Mouse (Mus musculus) left cerebral cortex, postnatal 14 days (tissue): ENCODE measurements around the gene Ptch2. TPM values are rescaled to one million over a fixed set of nuclear protein-coding genes. Genes with fewer than 3 reads are reported as not detected.

Experiments used
- DNase-seq, 2 experiments: peaks; one replicate each; pipeline ENCODE4 v3.0.0; 2021 to 2022; ENCODE audit warnings: low spot score in 2 of 2, mixed read lengths in 1 of 2
- intact Hi-C: fragments of 180-260 bp; cut with DNase I; formaldehyde crosslinking; loops from one replicate; pipeline ENCODE4 v1.15.1; 2025
- total RNA-seq, 2 experiments: library from RNA; stranded (reverse); gene quantifications; 2 replicates each; pipeline ENCODE4 v1.2.3; 2021

Ptch2 gene
- total RNA-seq, 2 experiments from 2014 or later = 1.3 to 2.4 TPM

DNA sequence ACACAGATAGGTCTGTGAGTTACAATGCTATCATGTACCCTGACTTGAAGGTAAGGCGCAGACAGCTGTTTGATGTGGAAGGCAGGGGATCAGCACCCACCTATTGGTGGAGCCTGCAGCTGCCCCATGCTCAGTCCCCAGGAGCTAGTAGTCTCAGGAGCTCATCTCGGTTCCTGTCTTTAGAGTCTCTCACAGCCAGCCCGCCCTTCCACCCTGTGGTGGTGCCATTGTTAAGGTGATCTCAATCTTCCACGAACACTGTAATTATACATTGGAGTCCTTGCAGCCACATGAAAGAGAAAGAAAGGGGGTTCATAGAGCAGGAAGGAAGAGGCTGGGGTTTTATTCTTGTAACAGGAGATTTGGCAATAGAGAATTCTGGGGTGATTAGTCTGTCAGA lies 4.2 kb downstream of the Ptch2 start:
- intact Hi-C loops = no loop called here

DNA sequence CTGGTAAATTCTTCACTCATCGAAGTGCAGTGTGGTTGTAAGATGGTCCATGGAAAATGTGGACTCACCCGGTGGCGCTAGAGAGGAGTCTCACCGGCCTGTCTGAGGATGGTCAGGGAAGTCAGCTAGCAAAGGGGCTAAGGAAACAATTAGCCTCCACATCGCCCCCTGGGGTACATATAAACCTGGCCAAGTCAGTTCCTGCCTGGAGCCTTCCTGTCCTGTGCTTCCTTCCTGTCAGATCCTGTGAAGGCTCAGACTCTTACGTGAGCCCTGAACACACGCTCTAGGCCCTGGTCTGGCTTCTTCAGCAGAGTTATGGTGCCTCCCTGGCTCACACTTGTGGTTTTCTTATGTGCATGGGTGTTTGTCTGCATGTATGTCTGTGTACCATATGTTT lies 5.3 kb downstream of the Ptch2 start:
- no peak for DNase-seq
- intact Hi-C loops = no loop called here

More for the DNA sequence above, 4.2 kb downstream of the Ptch2 start:
- no peak for DNase-seq

GRCm38 (mm10) chr4:117104672-117105071 lies 8.8 kb downstream of the Ptch2 start:
- DNase-seq = no peak
- intact Hi-C loops = no loop called here

GRCm38 (mm10) chr4:117105127-117105526 lies 9.3 kb downstream of the Ptch2 start:
- no peak for DNase-seq
- intact Hi-C loops = no loop called here

DNA sequence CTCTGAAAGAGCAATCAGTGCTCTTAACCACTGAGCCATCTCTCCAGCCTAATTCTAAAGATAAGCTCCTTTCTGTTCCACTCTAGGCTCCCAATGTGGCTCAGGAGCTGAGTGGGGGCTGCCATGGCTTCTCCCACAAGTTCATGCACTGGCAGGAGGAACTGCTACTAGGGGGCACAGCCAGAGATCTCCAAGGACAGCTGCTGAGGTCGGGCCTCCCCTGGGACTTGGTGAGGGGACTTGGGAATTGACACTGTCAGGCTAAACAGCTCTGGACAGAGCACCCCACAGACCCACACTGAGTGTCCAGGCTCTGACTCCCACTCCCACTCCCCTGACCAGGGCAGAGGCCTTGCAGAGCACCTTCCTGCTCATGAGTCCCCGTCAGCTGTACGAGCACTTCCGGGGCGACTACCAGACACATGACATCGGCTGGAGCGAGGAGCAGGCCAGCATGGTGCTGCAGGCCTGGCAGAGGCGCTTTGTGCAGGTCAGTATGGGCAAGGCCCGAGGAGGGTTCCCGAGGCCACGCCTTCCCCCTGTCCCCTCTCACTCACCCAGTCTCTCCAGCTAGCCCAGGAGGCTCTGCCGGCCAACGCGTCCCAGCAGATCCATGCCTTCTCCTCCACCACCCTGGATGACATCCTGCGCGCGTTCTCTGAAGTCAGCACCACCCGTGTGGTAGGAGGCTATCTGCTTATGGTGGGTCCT lies 12.1 kb downstream of the Ptch2 start:
- DNase-seq = no peak
- intact Hi-C loops = no loop called here

DNA sequence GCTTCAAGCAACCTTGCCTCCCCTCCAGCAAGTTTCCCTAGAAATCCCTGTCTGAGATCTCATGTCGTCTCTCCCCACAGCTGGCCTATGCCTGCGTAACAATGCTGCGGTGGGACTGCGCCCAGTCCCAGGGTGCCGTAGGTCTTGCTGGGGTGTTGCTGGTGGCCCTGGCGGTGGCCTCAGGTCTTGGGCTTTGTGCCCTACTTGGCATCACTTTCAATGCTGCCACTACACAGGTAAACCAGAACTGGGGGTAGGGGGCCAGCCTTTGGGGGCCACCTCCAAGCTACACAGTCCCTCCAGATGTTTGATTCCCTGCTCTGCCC lies 12.6 kb downstream of the Ptch2 start:
- DNase-seq = no peak
- intact Hi-C loops = no loop called here

DNA sequence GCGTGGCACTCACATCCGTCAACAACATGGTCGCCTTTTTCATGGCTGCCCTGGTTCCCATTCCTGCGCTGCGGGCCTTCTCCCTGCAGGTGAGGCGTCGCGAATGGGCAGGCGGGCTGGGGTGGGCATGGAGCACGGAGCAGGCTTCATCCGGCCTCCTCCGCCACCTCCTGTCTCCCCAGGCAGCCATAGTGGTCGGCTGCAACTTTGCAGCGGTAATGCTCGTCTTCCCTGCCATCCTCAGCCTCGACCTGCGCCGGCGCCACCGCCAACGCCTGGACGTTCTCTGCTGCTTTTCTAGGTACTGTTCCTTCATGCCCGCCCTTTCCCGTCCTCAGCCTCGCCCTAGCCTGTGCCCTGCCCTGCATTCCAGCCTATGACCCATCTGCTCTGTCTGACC lies 13.5 kb downstream of the Ptch2 start:
- no peak for DNase-seq
- intact Hi-C loops = no loop called here

DNA sequence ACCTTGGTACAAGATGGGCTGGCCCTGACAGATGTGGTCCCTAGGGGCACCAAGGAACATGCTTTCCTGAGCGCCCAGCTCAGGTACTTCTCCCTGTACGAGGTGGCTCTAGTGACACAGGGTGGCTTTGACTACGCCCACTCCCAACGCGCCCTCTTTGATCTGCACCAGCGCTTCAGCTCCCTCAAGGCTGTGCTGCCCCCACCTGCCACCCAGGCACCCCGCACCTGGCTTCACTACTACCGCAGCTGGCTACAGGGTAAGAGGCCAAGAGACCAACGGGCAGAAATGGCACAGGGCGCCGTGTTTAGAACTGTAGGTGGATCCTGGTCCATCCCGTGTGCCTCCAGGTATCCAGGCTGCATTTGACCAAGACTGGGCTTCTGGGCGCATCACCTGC lies 14.4 kb downstream of the Ptch2 start:
- intact Hi-C loops = no loop called here

DNA sequence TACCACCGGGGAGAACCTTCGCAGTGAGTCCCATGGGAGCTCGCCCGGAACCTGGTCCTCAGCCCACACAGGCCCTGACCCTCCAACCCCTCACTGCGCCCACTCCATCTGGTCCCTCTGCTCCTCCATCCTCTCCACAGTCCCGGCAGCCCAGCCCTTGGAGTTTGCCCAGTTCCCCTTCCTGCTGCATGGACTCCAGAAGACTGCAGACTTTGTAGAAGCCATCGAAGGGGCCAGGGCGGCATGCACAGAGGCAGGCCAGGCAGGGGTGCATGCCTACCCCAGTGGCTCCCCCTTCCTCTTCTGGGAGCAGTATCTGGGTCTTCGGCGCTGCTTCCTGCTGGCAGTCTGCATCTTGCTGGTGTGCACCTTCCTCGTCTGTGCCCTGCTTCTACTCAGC lies 15.1 kb downstream of the Ptch2 start:
- intact Hi-C loops = no loop called here

More for the DNA sequence above, 14.4 kb downstream of the Ptch2 start:
- DNase-seq = no peak

DNA sequence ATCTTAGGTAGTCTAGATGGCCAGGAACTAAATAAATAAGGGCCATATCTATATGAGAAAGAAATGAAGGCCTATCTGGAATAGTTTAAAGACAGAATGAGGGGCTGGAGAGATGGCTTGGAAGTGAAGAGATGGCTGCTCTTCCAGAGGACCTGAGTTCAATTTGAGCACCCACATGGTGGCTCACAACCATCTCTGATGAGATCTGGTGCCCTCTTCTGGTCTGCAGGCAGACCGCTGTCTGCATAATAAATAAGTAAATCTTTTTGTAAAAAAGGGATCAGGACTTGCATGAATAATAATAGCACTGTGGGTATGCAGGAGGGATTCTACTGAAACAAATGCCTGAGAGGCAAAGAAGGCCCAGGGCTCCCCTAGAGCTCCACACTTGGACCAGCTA lies 17.4 kb downstream of the Ptch2 start:
- intact Hi-C loops = no loop called here
- DNase-seq = no peak

More for the DNA sequence above, 15.1 kb downstream of the Ptch2 start:
- no peak for DNase-seq

DNA sequence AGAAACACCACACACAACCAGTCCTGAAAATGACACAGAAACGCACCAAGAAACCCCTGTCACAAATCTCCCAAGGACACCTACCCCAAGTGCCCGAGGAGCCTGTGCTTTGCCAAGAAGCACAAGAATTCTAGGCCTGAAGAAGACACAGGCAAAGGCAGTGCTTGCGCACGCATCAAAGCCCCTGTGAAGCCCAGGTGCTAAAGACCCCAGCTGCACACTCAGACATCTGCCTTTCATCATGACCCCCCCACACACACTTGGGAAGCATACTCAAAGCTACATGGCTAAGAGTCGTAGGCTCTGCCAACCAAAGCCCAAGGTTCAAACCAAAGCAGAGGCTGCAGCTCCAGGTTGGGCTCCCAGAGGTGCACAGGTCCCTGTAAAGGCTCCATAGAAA lies 19.7 kb downstream of the Ptch2 start:
- intact Hi-C loops = no loop called here
- no peak for DNase-seq

DNA sequence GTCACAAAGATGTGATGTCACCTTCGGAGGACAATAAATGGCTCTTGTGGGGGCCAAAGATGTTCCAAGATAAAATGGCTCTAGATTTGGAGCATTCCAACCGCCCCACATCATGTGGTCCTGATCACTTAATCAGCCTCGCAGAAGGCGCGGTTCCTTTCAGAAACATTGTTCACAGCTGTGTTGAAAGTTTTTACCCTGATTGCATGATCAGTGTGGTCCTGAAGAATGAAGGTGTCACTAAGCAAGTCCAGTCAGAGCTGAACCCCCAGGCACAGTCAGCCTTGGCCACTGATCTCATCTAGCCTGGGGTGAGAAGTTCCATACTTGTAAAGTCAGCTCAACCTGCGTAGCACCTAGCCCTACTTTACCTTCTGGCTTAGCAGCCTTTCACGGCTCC lies 22.1 kb downstream of the Ptch2 start:
- DNase-seq = no peak
- intact Hi-C loops = no loop called here

GRCm38 (mm10) chr4:117119636-117120035 lies 23.8 kb downstream of the Ptch2 start:
- intact Hi-C loops = loop anchor here (2.0 kb wide), 1 partner anchor 125 kb away; the partner anchor contains the start of genes Hectd3 and Urod
- DNase-seq = no peak

GRCm38 (mm10) chr4:117120052-117120444 lies 24.2 kb downstream of the Ptch2 start:
- intact Hi-C loops = loop anchor here (2.0 kb wide), 1 partner anchor 125 kb away; the partner anchor contains the start of genes Hectd3 and Urod
- no peak for DNase-seq

- DNase-seq = peak; percentile 93 to 97
- intact Hi-C loops = loop anchor here (2.0 kb wide), 1 partner anchor 126 kb away; the partner anchor contains the start of genes Hectd3 and Urod
Observed at GRCm38 (mm10) chr4:117120445-117121414, 24.9 kb downstream of the Ptch2 start.

DNA sequence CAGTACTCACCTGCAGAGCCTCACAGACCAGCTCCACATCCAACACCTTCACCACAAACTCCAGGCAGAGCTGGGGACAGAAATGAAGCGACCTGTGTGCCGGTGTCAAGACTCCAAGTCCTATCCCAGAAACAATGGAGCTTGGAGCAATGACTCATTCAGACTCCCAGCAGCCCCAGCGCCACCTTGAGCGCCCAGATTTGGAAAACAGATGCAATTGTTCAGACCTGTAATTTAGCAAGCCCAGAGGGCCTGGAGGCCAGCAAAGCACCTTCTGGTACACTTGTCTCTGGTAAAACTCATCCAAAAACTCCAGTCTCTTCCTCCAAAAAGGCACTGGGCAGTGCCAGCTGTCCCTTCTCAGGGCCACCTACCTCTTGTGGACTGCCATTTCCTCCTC lies 26.3 kb downstream of the Ptch2 start:
- no peak for DNase-seq
- intact Hi-C loops = no loop called here

GRCm38 (mm10) chr4:117123546-117124217 lies 27.8 kb downstream of the Ptch2 start:
- DNase-seq = no peak
- intact Hi-C loops = no loop called here

DNA sequence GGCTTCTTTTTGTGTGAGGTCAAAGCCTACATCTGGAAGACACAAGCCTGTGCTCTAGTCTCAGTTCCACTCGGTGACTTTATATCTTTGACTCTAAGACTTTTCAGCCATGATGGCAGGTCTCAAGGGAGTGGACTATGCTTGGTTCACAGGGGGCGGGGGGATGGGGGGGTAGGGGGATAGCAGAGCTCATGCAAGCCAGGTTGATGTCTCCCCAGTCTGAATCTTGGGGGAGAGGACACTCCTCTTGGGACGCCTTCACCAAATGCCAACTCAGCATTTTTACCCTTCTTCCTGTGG lies 28.3 kb downstream of the Ptch2 start:
- intact Hi-C loops = no loop called here
- no peak for DNase-seq

GRCm38 (mm10) chr4:117124518-117125347 lies 28.9 kb downstream of the Ptch2 start:
- intact Hi-C loops = no loop called here
- DNase-seq = peak; percentile 40 to 58
